Mouse (Mus musculus): Measurements from ENCODE around the gene Lgals2. TPM values are rescaled to one million over a fixed set of nuclear protein-coding genes. Genes with fewer than 3 reads are reported as not detected.

The Lgals2 gene
- polyA plus RNA-seq, 1 experiment from 2014 or later, result 39.4 TPM

DNA sequence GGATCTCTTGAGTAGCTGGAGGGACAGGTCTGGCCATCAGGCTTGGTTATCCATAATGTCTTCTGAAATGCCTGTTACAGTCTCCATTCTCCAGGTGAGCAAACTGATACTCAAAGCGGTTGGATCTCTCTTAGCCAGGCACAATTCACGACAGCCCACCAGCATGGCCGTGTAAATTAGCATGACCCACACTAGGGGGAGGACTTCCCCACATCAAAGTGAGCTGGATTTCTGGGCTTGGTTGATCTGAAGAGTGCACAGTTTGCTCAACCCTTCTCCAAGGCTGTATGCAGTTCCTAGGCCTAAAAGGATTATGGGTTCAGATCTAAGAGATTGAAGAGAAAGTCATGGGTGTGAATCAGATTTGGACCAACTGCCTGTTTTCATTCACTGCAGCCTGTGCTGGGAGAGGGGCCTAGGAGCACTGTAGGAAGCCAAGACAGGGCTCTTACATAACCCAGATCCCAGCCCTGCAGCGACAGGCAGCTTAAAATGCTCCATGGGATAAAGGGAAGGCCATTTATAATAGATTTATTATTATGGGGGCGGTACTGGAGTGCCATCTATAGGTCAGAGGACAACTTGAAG is 16.8 kb upstream of the Lgals2 start:
- WGBS, result 36% methylated on average over 5 of the region's 5 CpGs
- Histone ChIP-seq H3K4me2 (replicated peaks; ENCODE audit: low read depth) (no peak overlapping the region), H3K4me1 (replicated peaks; ENCODE audit: control insufficient read depth, insufficient read depth) (no peaks in the 10 kb centered on the region; the same call in none of the 2 replicates), H3K36me3 (ENCODE audit: control insufficient read depth, insufficient read depth, low read length) (no peaks in the 10 kb centered on the region), H3K27me3 (ENCODE audit: control insufficient read depth, insufficient read depth, low read length) (no peaks in the 10 kb centered on the region), H3K9me3 (ENCODE audit: control insufficient read depth, low read length) (no peaks in the 10 kb centered on the region), H3K4me3 (ENCODE audit: low read depth, low read length) (no peak overlapping the region), H3K27ac (replicated peaks) (0 out of 2 replicates have a peak overlapping the region, but pooled peaks have one; percentile 4), H3K9ac (ENCODE audit: low read length) (no peak overlapping the region)
- DNase-seq (ENCODE audit: low spot score), result no peak
- no peak for TF ChIP-seq EP300 (optimal IDR thresholded peaks at IDR 0.05)
- TF ChIP-seq CTCF (IDR thresholded peaks at IDR 0.05; ENCODE audit: low read depth), result peak; percentile 56
- ATAC-seq (ENCODE audit: low FRiP score, low TSS enrichment), result no peak

DNA sequence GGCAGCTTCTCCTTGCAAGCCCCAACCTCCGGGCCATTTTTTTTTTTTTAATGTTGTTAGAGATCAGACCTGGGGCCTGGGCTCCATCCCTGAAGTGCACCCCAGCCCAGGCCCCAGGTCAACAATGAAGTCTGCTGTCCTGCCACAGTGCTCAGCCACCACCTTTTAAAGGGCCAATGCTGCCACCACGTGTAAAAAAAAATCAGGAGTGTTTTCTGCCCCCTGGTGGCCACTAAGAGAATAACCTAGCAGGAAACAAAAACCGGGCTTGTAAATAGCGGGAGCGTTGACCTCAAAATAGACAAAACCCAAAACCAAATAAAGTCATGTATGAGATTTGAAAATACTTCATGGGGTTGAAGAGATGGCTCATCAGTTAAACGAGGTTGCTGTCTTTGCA is 14.4 kb upstream of the Lgals2 start:
- no peak overlapping the region for H3K9ac ChIP-seq (ENCODE audit: low read length)
- no peaks in the 10 kb centered on the region; the same call in 1 of the 2 replicates for H3K4me1 ChIP-seq (replicated peaks; ENCODE audit: control insufficient read depth, insufficient read depth)
- DNase-seq (ENCODE audit: low spot score), result peak; percentile 62

DNA sequence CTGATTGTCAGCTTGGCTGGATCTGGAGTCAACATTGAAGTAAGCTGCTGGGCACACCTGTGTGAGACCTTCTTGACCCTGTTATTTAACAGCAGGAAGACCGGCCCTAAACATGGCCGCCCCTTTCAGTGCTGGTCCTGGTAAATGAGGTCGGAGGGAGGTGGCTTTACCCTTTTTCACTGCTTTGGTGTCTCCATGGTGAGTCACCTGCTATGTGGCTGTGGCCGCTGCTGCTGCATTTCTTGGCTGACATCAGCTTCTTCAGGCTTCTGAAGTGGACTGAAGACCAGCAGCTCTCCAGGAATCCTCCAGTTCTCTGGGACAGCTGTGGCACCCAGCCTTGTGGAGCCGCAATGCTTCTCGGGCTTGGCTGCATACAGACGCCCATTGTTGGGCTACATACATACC is 13.5 kb upstream of the Lgals2 start:
- no peak overlapping the region for H3K4me3 ChIP-seq (ENCODE audit: low read depth, low read length)
- DNase-seq (ENCODE audit: low spot score), result peak; percentile 66
- H3K36me3 ChIP-seq (ENCODE audit: control insufficient read depth, insufficient read depth, low read length), result no peaks in the 10 kb centered on the region
- no peak for TF ChIP-seq CTCF (IDR thresholded peaks at IDR 0.05; ENCODE audit: low read depth)
- no peak for TF ChIP-seq EP300 (optimal IDR thresholded peaks at IDR 0.05)
- peak overlapping the region; percentile 87 for H3K27ac ChIP-seq (replicated peaks)
- no peaks in the 10 kb centered on the region for H3K27me3 ChIP-seq (ENCODE audit: control insufficient read depth, insufficient read depth, low read length)
- H3K4me2 ChIP-seq (replicated peaks; ENCODE audit: low read depth), result peak overlapping the region; percentile 23
- H3K9me3 ChIP-seq (ENCODE audit: control insufficient read depth, low read length), result no peaks in the 10 kb centered on the region
- peak; percentile 78 for ATAC-seq (ENCODE audit: low FRiP score, low TSS enrichment)
- WGBS, result 22% methylated on average over 7 of the region's 7 CpGs
- no peaks in the 10 kb centered on the region; the same call in 1 of the 2 replicates for H3K4me1 ChIP-seq (replicated peaks; ENCODE audit: control insufficient read depth, insufficient read depth)
- no peak overlapping the region for H3K9ac ChIP-seq (ENCODE audit: low read length)

More for the DNA sequence above, 14.4 kb upstream of the Lgals2 start:
- Histone ChIP-seq H3K27ac (replicated peaks) (no peak overlapping the region), H3K36me3 (ENCODE audit: control insufficient read depth, insufficient read depth, low read length) (no peaks in the 10 kb centered on the region), H3K9me3 (ENCODE audit: control insufficient read depth, low read length) (no peaks in the 10 kb centered on the region), H3K27me3 (ENCODE audit: control insufficient read depth, insufficient read depth, low read length) (no peaks in the 10 kb centered on the region), H3K4me3 (ENCODE audit: low read depth, low read length) (no peak overlapping the region), H3K4me2 (replicated peaks; ENCODE audit: low read depth) (no peak overlapping the region)
- 30% methylated on average over 6 of the region's 6 CpGs for WGBS
- no peak for ATAC-seq (ENCODE audit: low FRiP score, low TSS enrichment)
- TF ChIP-seq CTCF (IDR thresholded peaks at IDR 0.05; ENCODE audit: low read depth), result peak; percentile 82
- TF ChIP-seq EP300 (optimal IDR thresholded peaks at IDR 0.05), result no peak

DNA sequence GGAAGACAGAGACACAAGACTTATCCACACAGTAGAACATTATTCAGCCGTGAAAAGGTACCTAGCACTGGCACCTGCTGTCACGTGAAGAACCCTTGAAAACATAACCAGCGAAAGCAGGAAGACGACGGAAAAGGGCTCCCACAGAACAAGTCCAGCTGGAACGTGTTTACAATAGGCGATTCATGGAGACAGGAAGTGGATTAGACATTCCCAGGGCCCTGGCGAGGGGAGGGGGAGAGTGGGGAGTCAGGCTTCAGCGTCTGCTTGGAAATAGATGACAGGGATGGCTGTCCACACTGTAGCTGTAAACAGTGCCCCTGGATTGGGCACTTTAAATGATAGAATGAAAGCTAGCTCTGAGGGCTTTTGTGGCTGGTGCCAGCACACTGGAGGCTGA is 13.1 kb upstream of the Lgals2 start:
- WGBS, result 4% methylated on average over 9 of the region's 9 CpGs
- peak; percentile 79 for DNase-seq (ENCODE audit: low spot score)
- no peak for TF ChIP-seq EP300 (optimal IDR thresholded peaks at IDR 0.05)
- TF ChIP-seq CTCF (IDR thresholded peaks at IDR 0.05; ENCODE audit: low read depth), result 0 out of 2 replicates have a peak, but pooled peaks have one; percentile 8
- Histone ChIP-seq H3K4me3 (ENCODE audit: low read depth, low read length) (no peak overlapping the region), H3K4me2 (replicated peaks; ENCODE audit: low read depth) (peak overlapping the region; percentile 23), H3K27me3 (ENCODE audit: control insufficient read depth, insufficient read depth, low read length) (no peaks in the 10 kb centered on the region), H3K27ac (replicated peaks) (peak overlapping the region; percentile 87), H3K36me3 (ENCODE audit: control insufficient read depth, insufficient read depth, low read length) (no peaks in the 10 kb centered on the region), H3K4me1 (replicated peaks; ENCODE audit: control insufficient read depth, insufficient read depth) (no peaks in the 10 kb centered on the region; the same call in 1 of the 2 replicates), H3K9ac (ENCODE audit: low read length) (no peak overlapping the region), H3K9me3 (ENCODE audit: control insufficient read depth, low read length) (no peaks in the 10 kb centered on the region)
- peak; percentile 73 for ATAC-seq (ENCODE audit: low FRiP score, low TSS enrichment)

DNA sequence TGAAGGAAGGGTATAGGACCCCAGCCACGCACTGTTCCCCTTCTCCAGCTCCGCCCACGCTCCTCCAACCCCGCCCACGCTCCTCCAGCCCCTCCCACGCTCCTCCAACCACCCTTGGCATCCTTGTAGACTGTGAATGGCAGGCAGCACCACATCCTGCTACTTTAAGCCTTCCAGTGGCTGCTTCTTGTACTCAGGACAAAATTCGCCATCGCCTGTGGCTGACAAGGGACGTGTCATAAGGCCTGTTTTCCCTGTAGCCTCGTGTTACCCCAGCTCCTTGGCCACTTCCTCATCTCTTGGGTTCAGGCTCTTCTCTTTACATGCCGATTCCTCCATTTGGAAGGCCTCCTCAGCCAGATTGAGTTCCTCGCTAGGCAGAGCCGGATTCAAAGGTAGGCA is 8.5 kb upstream of the Lgals2 start:
- ATAC-seq (ENCODE audit: low FRiP score, low TSS enrichment) (no peak; the same call in 1 of the 2 replicates), DNase-seq (ENCODE audit: low spot score) (peak; percentile 49)
- H3K27me3 ChIP-seq (ENCODE audit: control insufficient read depth, insufficient read depth, low read length), result no peaks in the 10 kb centered on the region
- H3K4me1 ChIP-seq (replicated peaks; ENCODE audit: control insufficient read depth, insufficient read depth), result no peaks in the 10 kb centered on the region; the same call in 1 of the 2 replicates
- TF ChIP-seq EP300 (optimal IDR thresholded peaks at IDR 0.05), result no peak
- no peak overlapping the region for H3K9ac ChIP-seq (ENCODE audit: low read length)
- no peaks in the 10 kb centered on the region for H3K36me3 ChIP-seq (ENCODE audit: control insufficient read depth, insufficient read depth, low read length)
- no peak overlapping the region for H3K4me2 ChIP-seq (replicated peaks; ENCODE audit: low read depth)
- no peak overlapping the region for H3K4me3 ChIP-seq (ENCODE audit: low read depth, low read length)
- 73% methylated on average over 9 of the region's 13 CpGs for WGBS
- no peaks in the 10 kb centered on the region for H3K9me3 ChIP-seq (ENCODE audit: control insufficient read depth, low read length)
- no peak overlapping the region for H3K27ac ChIP-seq (replicated peaks)

DNA sequence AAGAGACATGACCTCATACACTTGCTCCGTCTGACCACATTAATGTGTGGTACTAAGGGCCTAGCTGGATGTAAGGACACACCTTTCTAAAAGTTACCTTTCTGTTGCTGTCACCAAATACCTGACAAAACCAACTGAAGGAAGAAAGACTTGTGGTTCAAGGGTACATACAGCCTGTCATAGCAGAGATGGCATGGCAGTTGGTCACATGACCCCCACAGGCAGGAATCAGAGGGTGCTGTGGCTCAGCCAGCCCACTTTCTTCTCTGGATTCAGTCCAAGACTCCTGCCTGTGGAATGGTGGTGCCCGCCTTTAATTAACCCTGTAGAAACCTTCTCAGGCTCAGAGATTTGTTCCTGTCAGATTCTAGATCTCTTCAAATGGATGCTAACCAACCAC is 7.8 kb upstream of the Lgals2 start:
- Histone ChIP-seq H3K4me1 (replicated peaks; ENCODE audit: control insufficient read depth, insufficient read depth) (no peaks in the 10 kb centered on the region; the same call in 1 of the 2 replicates), H3K4me2 (replicated peaks; ENCODE audit: low read depth) (no peak overlapping the region), H3K27ac (replicated peaks) (no peak overlapping the region), H3K27me3 (ENCODE audit: control insufficient read depth, insufficient read depth, low read length) (no peaks in the 10 kb centered on the region), H3K36me3 (ENCODE audit: control insufficient read depth, insufficient read depth, low read length) (no peaks in the 10 kb centered on the region), H3K4me3 (ENCODE audit: low read depth, low read length) (no peak overlapping the region), H3K9me3 (ENCODE audit: control insufficient read depth, low read length) (no peaks in the 10 kb centered on the region), H3K9ac (ENCODE audit: low read length) (no peak overlapping the region)
- DNase-seq (ENCODE audit: low spot score) (peak; percentile 37), ATAC-seq (ENCODE audit: low FRiP score, low TSS enrichment) (no peak)
- no peak for TF ChIP-seq EP300 (optimal IDR thresholded peaks at IDR 0.05)
- TF ChIP-seq CTCF (IDR thresholded peaks at IDR 0.05; ENCODE audit: low read depth), result no peak
- 68% methylated on average over 2 of the region's 2 CpGs for WGBS
